Mouse (Mus musculus) activated CD4-positive, CD25-positive, alpha-beta regulatory T cell (primary cell): ENCODE data around the gene Glis2. TPM values are rescaled to one million over a fixed set of nuclear protein-coding genes. Genes with fewer than 3 reads are reported as not detected.

Experiments used
- polyA plus RNA-seq, 2 experiments: library from polyadenylated mRNA; unstranded; fragments of 100-300 nt; shearing (Covaris generic); gene quantifications; one replicate each; pipeline ENCODE4 v1.2.1; 2017

Glis2 gene
- polyA plus RNA-seq: 1 to 10 TPM in 1 of 2 experiments, under 1 TPM in 1; 0.23 to 1.2 TPM

DNA sequence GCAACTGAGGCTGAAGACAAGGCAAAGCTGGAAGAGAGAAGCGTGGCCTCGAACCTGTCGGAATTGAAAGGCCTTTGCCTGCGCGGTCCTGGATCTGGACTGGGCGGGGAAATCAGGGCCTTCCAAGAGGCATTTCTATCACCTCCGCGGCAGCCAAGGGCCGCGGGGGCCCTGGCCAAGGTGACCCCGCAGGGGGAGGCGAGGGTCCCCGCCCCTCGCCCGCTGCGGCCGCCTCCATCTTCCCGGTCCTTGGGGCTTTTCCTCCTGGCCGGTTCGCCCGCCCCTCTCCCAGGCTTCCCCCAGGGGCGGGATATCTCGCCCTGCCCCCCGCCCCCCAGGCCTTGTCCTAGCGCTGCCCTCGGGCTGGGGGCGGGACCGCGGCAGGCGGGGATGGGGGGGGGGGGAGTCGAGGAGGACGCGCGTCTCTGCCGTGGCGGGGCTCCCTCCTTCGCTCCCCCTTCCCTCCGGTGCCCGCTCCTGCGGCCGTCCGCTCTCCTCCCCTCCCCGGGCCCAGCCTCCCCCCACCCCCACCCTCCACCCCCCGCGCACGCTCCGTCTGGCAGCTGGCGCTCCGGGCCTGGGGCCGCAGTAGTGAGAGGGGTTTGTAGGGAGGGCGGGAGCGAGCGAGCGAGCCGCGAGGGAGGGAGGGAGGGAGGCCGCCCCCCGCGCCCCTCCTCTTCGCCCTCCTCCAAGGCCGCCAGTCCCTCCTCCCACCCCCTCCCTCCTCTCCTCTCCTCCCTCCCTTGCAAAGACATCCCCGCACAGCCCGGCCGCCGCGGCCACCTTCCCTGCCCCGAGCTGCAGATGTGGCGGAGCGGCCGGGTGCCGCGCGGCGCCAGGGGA, at the start of gene Glis2:
Gene Glis2 (plus strand): TSS at position 743 of the 843 bp plus-strand sequence.

DNA sequence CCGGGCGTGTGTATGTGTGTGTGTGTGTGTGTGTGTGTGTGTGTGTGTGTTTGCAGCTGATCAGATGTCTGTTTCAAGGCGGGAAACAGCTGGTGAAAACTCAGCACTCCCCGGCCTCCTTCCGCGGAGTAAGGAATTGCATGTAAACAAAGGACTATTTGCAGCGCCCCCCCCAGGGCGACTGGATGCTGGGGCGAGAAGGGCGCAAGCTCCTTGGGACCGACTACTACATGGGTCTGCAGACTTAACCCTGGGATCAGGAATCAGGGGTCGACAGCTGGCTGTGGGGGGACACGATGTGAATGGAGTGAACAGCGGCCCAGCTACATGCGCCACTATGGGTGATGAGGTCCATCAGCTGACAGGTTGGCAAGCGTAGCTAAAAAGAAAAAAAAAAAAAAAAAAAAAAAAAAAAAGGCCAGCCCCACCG, 34.8 kb upstream of the Glis2 start, which contains the start of gene Tfap4:
Gene Tfap4 (minus strand): TSS at position 140 of the 430 bp plus-strand sequence.

DNA sequence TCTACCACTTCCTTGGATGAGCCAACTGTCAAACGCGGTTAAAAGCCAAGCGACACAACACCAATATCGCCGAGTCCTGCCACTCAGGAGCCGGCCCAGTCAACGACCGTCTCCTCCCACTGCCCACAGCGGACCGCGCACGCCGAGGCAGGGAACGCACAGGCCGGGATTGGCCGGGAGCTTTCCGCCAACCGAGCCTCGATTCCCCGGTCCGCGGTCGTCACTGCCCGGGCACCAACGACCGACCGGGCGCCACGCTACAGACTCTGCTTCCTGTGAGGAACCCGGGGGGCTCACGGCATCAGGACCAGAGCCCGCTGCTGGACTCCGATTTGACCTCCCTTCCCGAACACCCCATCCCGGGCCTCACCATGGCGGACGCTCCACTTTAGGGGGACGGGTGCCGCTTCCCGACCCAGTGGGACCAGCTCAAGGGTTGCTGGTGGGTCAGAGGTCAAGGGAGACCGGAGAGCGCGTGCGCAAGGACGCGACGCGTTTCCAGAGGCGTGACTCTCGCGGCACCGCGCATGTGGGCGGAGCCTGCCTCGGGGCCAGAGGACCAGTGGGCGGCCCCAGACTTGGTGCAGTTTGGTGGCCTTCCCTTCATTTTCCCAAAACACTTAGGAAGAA, 30.1 kb downstream of the Glis2 start, which contains the start of gene Pam16:
Gene Pam16 (minus strand): TSS at position 508 of the 630 bp plus-strand sequence.

DNA sequence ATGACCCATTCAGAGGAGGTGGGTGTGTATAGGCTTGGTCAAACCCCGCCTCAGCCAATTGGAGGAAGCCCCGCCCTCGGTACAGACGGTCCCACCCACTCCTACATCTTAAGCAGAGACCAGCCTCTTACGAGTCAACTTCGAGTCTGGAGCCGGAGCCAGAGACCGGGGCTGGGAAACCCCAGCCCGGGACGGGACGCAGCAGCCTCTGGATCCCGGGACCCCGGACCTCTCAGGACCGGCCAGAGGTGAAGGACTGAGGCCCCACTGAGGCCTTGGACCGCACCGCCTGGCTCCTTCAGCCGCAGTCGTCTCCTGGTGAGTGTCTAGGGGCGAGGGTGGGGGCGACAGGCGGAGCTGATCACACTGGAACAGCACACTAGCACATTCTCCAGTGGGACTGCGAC, 45.3 kb downstream of the Glis2 start, which contains the start of the genes Vasn and Dnaja3:
Gene Vasn (plus strand): TSS at position 111 of the 407 bp plus-strand sequence.
Gene Dnaja3 (plus strand): TSS at position 159 of the 407 bp plus-strand sequence.

Other genes with a start within 250 kb of the Glis2 start
- 1 to 10 TPM in 1 of 2 experiments, under 1 TPM in 1; 0.26 to 1.2 TPM for gene Adcy9, start 174.2 kb upstream of the Glis2 start, polyA plus RNA-seq
- gene Srl, start 52.9 kb upstream of the Glis2 start, polyA plus RNA-seq: under 1 TPM; 0.10 to 0.50 TPM
- gene Tfap4, start 34.9 kb upstream of the Glis2 start, polyA plus RNA-seq: 1 to 10 TPM; 1.3 to 1.9 TPM
- 10 to 100 TPM in 1 of 2 experiments, 1 to 10 TPM in 1; 9.9 to 10.0 TPM for gene Pam16, start 30.3 kb downstream of the Glis2 start, polyA plus RNA-seq
- gene Vasn, start 45.2 kb downstream of the Glis2 start, polyA plus RNA-seq: 1 to 10 TPM in 1 of 2 experiments, under 1 TPM in 1; 0.47 to 1.5 TPM
- 10 to 100 TPM; 32.8 to 35.8 TPM for gene Dnaja3, start 45.3 kb downstream of the Glis2 start, polyA plus RNA-seq
- gene Coro7, start 85.1 kb downstream of the Glis2 start, polyA plus RNA-seq: 100 to 1,000 TPM in 1 of 2 experiments, 10 to 100 TPM in 1; 82.0 to 176 TPM
- gene Nmral1, start 124.6 kb downstream of the Glis2 start, polyA plus RNA-seq: 10 to 100 TPM; 13.8 to 24.6 TPM
- gene Hmox2, start 131.6 kb downstream of the Glis2 start, polyA plus RNA-seq: 100 to 1,000 TPM in 1 of 2 experiments, 10 to 100 TPM in 1; 90.8 to 101 TPM
- gene Cdip1, start 195.6 kb downstream of the Glis2 start, polyA plus RNA-seq: 10 to 100 TPM; 27.8 to 50.8 TPM
- 1 to 10 TPM in 1 of 2 experiments, under 1 TPM in 1; 0.13 to 1.7 TPM for gene 4930562C15Rik, start 240.7 kb downstream of the Glis2 start, polyA plus RNA-seq